Comparison of ENCODE assay signal across 22 mouse cellular contexts in the genomic region with DNA sequence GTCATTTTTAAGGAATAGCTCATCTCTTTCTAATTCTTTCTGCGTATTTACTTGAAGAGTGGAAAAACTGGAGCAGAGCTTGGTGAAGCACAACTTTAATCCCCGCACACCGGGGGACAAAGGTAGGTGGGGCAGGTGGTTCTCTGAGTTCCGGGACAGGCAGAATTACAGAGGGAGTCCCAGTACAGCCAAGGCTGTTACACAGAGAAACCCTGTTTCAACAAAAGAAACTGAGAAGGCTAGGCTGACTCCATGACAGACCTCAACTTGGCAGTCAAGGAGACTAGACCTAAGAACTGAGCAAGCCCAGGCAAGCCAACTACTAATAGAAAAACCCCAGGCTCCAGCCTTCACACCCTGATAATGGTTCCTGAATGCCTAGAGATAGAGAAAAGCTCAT. TPM values are rescaled to one million over a fixed set of nuclear protein-coding genes. Genes with fewer than 3 reads are reported as not detected.
DNase-seq lines count a peak whose midpoint lies in the region; ATAC-seq lines count a peak whose summit lies in the region.
"Had no signal": no experiment of that assay in that cellular context is flagged by ENCODE, and none has a peak within 500 bp of the region (broad histone marks: within the 10 kb centered on the region; RNA-seq: fewer than 3 reads in every experiment).

No protein-coding gene starts in this region.

- H3K36me3 ChIP-seq in hindbrain, embryonic 13.5 days, result no peaks in the 10 kb centered on the region
- H3K36me3 ChIP-seq: embryonic facial prominence, embryonic 10.5 days; embryonic facial prominence, embryonic 12.5 days; forebrain, embryonic 15.5 days; G1E had no signal

- H3K9me3 ChIP-seq in hindbrain, embryonic 13.5 days, result no peaks in the 10 kb centered on the region
- H3K9me3 ChIP-seq: embryonic facial prominence, embryonic 10.5 days; embryonic facial prominence, embryonic 12.5 days; forebrain, embryonic 13.5 days; forebrain, embryonic 15.5 days had no signal

- peaks cover 15% of the 10 kb centered on the region for H3K27me3 ChIP-seq in hindbrain, embryonic 13.5 days
- H3K27me3 ChIP-seq: forebrain, embryonic 15.5 days had no signal

- no peak overlapping the region for H3K9ac ChIP-seq in hindbrain, embryonic 13.5 days
- H3K9ac ChIP-seq: embryonic facial prominence, embryonic 12.5 days; forebrain, embryonic 13.5 days; forebrain, embryonic 15.5 days; forebrain, postnatal 0 days had no signal

- H3K4me2 ChIP-seq in hindbrain, embryonic 13.5 days, result no peak overlapping the region
- H3K4me2 ChIP-seq: embryonic facial prominence, embryonic 12.5 days; forebrain, embryonic 13.5 days; forebrain, embryonic 15.5 days had no signal

- no peak overlapping the region for H3K27ac ChIP-seq in hindbrain, embryonic 13.5 days
- H3K27ac ChIP-seq: embryonic facial prominence, embryonic 10.5 days; embryonic facial prominence, embryonic 12.5 days; forebrain, embryonic 13.5 days; forebrain, embryonic 15.5 days had no signal

- peak; percentile 52 for DNase-seq in ES-CJ7 (ENCODE audit: low read depth, low spot score)
- peak; percentile 87 for DNase-seq in R1 (ENCODE audit: low read depth, low spot score)
- DNase-seq in lung, postnatal 4 days, result no peak
- DNase-seq in urinary bladder, postnatal 4 days (ENCODE audit: low spot score in 2 of 2), result no peak
- DNase-seq: adrenal gland, adult 8-10 months; adrenal gland, postnatal 14 days; adrenal gland, postnatal 36 days; cerebellum, adult 11-12 months; cerebellum, adult 2 months; cerebellum, adult 9-10 months; cerebellum, postnatal 10 days; cerebellum, postnatal 25 days; forebrain, postnatal 0 days had no signal

- 85% methylated on average over 4 of the region's 4 CpGs for WGBS in hindbrain, embryonic 13.5 days

- H3K4me3 ChIP-seq in hindbrain, embryonic 13.5 days, result no peak overlapping the region
- H3K4me3 ChIP-seq: embryonic facial prominence, embryonic 10.5 days; embryonic facial prominence, embryonic 12.5 days; forebrain, embryonic 13.5 days; forebrain, embryonic 15.5 days had no signal

- no peak for ATAC-seq in hindbrain, embryonic 13.5 days (ENCODE audit: low FRiP score)
- ATAC-seq: activated CD4-positive, CD25-positive, alpha-beta regulatory T cell, adult 4 months; forebrain, embryonic 13.5 days; forebrain, embryonic 15.5 days; forebrain, postnatal 0 days; Patski had no signal

- peaks cover 2% of the 10 kb centered on the region; the same call in 1 of the 2 replicates for H3K4me1 ChIP-seq in hindbrain, embryonic 13.5 days (replicated peaks)
- H3K4me1 ChIP-seq: embryonic facial prominence, embryonic 10.5 days; embryonic facial prominence, embryonic 12.5 days; forebrain, embryonic 13.5 days; forebrain, embryonic 15.5 days had no signal

RNA-seq across cellular contexts. Expression of a gene that starts 20.0 kb away (rescaled TPM):
- 17.4 and 23.2 TPM in 2 replicates for polyA plus RNA-seq in hindbrain, embryonic 13.5 days (2015; fragmentation: Nextera tagmentation; extraction: Ambion mirVana)
- polyA plus RNA-seq: activated CD4-positive, CD25-positive, alpha-beta regulatory T cell, adult 4 months; C2C12; G1E; Patski had no signal

Comparison
In these comparisons a context has a peak if more than half of its experiments do, and no peak if none do; other contexts are left out.
1. DNase-seq: peak in ES-CJ7 (single experiment) and R1 (single experiment); none in lung, postnatal 4 days (0 of 2) and urinary bladder, postnatal 4 days (0 of 2).